Mouse (Mus musculus): ENCODE data around the gene Mrps14. TPM values are rescaled to one million over a fixed set of nuclear protein-coding genes. Genes with fewer than 3 reads are reported as not detected.

The Mrps14 gene
- total and polyA plus RNA-seq, 3 experiments = 133 to 138 TPM; not detected in 1

DNA sequence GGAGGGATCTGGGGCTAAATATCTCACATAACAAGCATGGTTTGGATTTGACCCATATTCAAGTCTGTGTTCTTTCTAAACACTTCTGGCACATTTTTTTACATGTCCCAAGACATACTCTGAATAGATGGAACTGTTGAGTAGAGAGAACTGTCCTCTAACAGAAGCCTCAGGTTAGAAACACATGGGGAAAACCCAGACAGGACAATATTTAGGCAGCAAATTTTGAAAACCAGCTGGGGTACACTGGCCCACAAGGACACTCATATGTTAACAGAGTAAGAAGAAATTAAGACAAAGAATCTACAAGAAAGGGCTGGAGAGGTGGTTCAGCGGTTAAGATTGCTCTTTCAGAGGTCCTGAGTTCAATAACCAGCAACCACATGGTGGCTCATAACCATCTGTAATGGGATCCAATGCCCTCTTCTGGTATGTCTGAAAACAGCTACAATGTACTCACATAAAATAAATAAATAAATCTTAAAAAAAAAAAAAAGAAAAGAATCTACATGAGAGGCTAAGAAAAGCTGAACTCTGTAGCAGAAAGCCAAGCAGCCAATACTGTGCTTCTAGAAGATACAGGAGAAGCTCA is 43.9 kb downstream of the Mrps14 start:
- Histone ChIP-seq H3K36me3 (ENCODE audit: control insufficient read depth in 1 of 2, insufficient read depth in 2 of 2, low read length in 2 of 2) (peaks cover 0 to 3% of the 10 kb centered on the region in 2 experiments; a peak in 3 of 4 replicates), H3K4me1 (ENCODE audit: control insufficient read depth in 1 of 2, insufficient read depth in 2 of 2, low read length in 2 of 2) (no peaks in the 10 kb centered on the region; a peak in 1 of 4 replicates), H3K9me3 (replicated peaks; ENCODE audit: insufficient read depth, low read length) (no peaks in the 10 kb centered on the region), H3K27ac (ENCODE audit: control insufficient read depth, low read depth, low read length) (no peak overlapping the region), H3K27me3 (ENCODE audit: control insufficient read depth in 1 of 2, insufficient read depth in 2 of 2, low read length in 2 of 2) (no peaks in the 10 kb centered on the region), H3K4me3 (ENCODE audit: control insufficient read depth in 1 of 2, insufficient read depth in 1 of 2, low read depth in 2 of 2, low read length in 2 of 2) (no peak overlapping the region), H3K9ac (ENCODE audit: control insufficient read depth, low read depth, low read length, poor library complexity, severe bottlenecking) (no peak overlapping the region), H3K79me2 (ENCODE audit: control insufficient read depth, insufficient read depth, low read length, poor library complexity) (no peaks in the 10 kb centered on the region)
- TF ChIP-seq SMC3 (IDR thresholded peaks at IDR 0.05; ENCODE audit: low read depth, low read length) = no peak
- no peak for TF ChIP-seq MAZ (IDR thresholded peaks at IDR 0.05; ENCODE audit: low read depth, low read length)
- no peak for TF ChIP-seq BHLHE40 (IDR thresholded peaks at IDR 0.05; ENCODE audit: borderline replicate concordance, low read depth, low read length)
- no peak for TF ChIP-seq POLR2AphosphoS5 (IDR thresholded peaks at IDR 0.05; ENCODE audit: borderline replicate concordance, low read depth, low read length)
- no peak for TF ChIP-seq TCF12 (IDR thresholded peaks at IDR 0.05; ENCODE audit: low read depth, low read length)
- TF ChIP-seq ELF1 (IDR thresholded peaks at IDR 0.05; ENCODE audit: low read depth, low read length) = no peak
- TF ChIP-seq ZC3H11A (IDR thresholded peaks at IDR 0.05; ENCODE audit: low read depth, low read length) = no peak
- no peak for TF ChIP-seq MAX (IDR thresholded peaks at IDR 0.05; ENCODE audit: low read length)
- TF ChIP-seq MEF2A (IDR thresholded peaks at IDR 0.05; ENCODE audit: extremely low read depth, insufficient replicate concordance, low read depth, low read length, poor library complexity, severe bottlenecking) = no peak
- no peak for TF ChIP-seq JUND (IDR thresholded peaks at IDR 0.05; ENCODE audit: low read depth, low read length)
- TF ChIP-seq POLR2AphosphoS2 (IDR thresholded peaks at IDR 0.05; ENCODE audit: low read length) = no peak
- TF ChIP-seq USF1 (IDR thresholded peaks at IDR 0.05; ENCODE audit: low read depth, low read length) = no peak
- no peak for TF ChIP-seq TBP (IDR thresholded peaks at IDR 0.05; ENCODE audit: low read depth, low read length)
- no peak for TF ChIP-seq SIN3A (IDR thresholded peaks at IDR 0.05; ENCODE audit: low read length)
- no peak for TF ChIP-seq MXI1 (IDR thresholded peaks at IDR 0.05; ENCODE audit: low read depth, low read length)
- TF ChIP-seq ETS1 (IDR thresholded peaks at IDR 0.05; ENCODE audit: low read depth, low read length) = no peak
- no peak for TF ChIP-seq RAD21 (IDR thresholded peaks at IDR 0.05; ENCODE audit: low read depth, low read length)
- TF ChIP-seq CHD1 (IDR thresholded peaks at IDR 0.05; ENCODE audit: low read depth, low read length) = no peak
- TF ChIP-seq HCFC1 (IDR thresholded peaks at IDR 0.05; ENCODE audit: low read depth, low read length) = no peak
- no peak for DNase-seq (ENCODE audit: low read depth, low spot score)

DNA sequence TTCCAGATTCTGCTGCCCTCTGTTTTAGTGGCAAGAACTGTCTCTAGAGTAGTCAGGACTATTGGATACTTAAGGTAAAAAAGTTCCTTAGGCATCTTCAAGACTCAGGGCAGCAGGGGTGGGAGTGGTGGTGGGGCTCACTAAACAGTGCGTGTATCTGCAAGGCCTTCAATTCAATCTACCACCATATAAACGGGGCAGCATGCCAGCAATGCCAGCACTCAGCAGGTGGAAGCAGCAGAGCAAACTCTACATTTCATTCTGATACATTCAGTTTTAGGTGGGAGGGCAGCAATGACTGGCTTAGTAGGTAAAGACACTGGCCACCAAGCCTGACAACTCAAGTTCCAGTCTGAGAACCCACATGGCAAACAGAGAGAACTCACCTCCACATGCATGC is 45.1 kb downstream of the Mrps14 start:
- Histone ChIP-seq H3K27me3 (ENCODE audit: control insufficient read depth in 1 of 2, insufficient read depth in 2 of 2, low read length in 2 of 2) (no peaks in the 10 kb centered on the region), H3K9me3 (replicated peaks; ENCODE audit: insufficient read depth, low read length) (no peaks in the 10 kb centered on the region), H3K9ac (ENCODE audit: control insufficient read depth, low read depth, low read length, poor library complexity, severe bottlenecking) (no peak overlapping the region), H3K79me2 (ENCODE audit: control insufficient read depth, insufficient read depth, low read length, poor library complexity) (no peaks in the 10 kb centered on the region), H3K4me3 (ENCODE audit: control insufficient read depth in 1 of 2, insufficient read depth in 1 of 2, low read depth in 2 of 2, low read length in 2 of 2) (no peak overlapping the region), H3K27ac (ENCODE audit: control insufficient read depth, low read depth, low read length) (no peak overlapping the region), H3K4me1 (ENCODE audit: control insufficient read depth in 1 of 2, insufficient read depth in 2 of 2, low read length in 2 of 2) (no peaks in the 10 kb centered on the region), H3K36me3 (ENCODE audit: control insufficient read depth in 1 of 2, insufficient read depth in 2 of 2, low read length in 2 of 2) (peaks cover 0 to 2% of the 10 kb centered on the region in 2 experiments; a peak in 3 of 4 replicates)
- DNase-seq (ENCODE audit: low read depth, low spot score) = no peak
- TF ChIP-seq TCF12 (IDR thresholded peaks at IDR 0.05; ENCODE audit: low read depth, low read length) = no peak
- TF ChIP-seq CHD2 (IDR thresholded peaks at IDR 0.05; ENCODE audit: low read length) = no peak
- no peak for TF ChIP-seq GABPA (IDR thresholded peaks at IDR 0.05; ENCODE audit: low read depth, low read length)
- TF ChIP-seq ELF1 (IDR thresholded peaks at IDR 0.05; ENCODE audit: low read depth, low read length) = no peak
- TF ChIP-seq RCOR1 (IDR thresholded peaks at IDR 0.05; ENCODE audit: low read depth, low read length) = no peak
- TF ChIP-seq CTCF (IDR thresholded peaks at IDR 0.05 in 2 of 3, conservative IDR thresholded peaks at IDR 0.05 in 1 of 3; ENCODE audit: control insufficient read depth in 1 of 3, insufficient read depth in 1 of 3, low read depth in 2 of 3, low read length in 3 of 3, poor library complexity in 1 of 3, severe bottlenecking in 1 of 3) = no peak
- TF ChIP-seq MYB (IDR thresholded peaks at IDR 0.05; ENCODE audit: low read depth, low read length) = no peak
- no peak for TF ChIP-seq EP300 (IDR thresholded peaks at IDR 0.05; ENCODE audit: low read depth in 1 of 2, low read length in 2 of 2)
- TF ChIP-seq BHLHE40 (IDR thresholded peaks at IDR 0.05; ENCODE audit: borderline replicate concordance, low read depth, low read length) = no peak
- no peak for TF ChIP-seq USF1 (IDR thresholded peaks at IDR 0.05; ENCODE audit: low read depth, low read length)
- no peak for TF ChIP-seq POLR2A (IDR thresholded peaks at IDR 0.05; ENCODE audit: control insufficient read depth in 1 of 2, insufficient read depth in 1 of 2, low read depth in 1 of 2, low read length in 2 of 2, poor library complexity in 1 of 2)
